Comparison of ENCODE assay signal across 8 mouse cellular contexts in genomic region chr4:135889884-135890283, GRCm38 (mm10). TPM values are rescaled to one million over a fixed set of nuclear protein-coding genes. Genes with fewer than 3 reads are reported as not detected.
DNase-seq lines count a peak whose midpoint lies in the region; ATAC-seq and TF ChIP-seq lines count a peak whose summit lies in the region.

No protein-coding gene starts in this region.

- ATAC-seq in intestine, postnatal 0 days: peak; percentile 76
- ATAC-seq in midbrain, postnatal 0 days (ENCODE audit: low FRiP score): no peak

- no peaks in the 10 kb centered on the region for H3K9me3 ChIP-seq in intestine, postnatal 0 days (ENCODE audit: control insufficient read depth)
- 0 out of 2 replicates have a peak, but pooled peaks cover 2% of the 10 kb centered on the region for H3K9me3 ChIP-seq in limb, embryonic 10.5 days (replicated peaks)
- H3K9me3 ChIP-seq in midbrain, postnatal 0 days (ENCODE audit: low read length): no peaks in the 10 kb centered on the region

- no peak overlapping the region for H3K9ac ChIP-seq in intestine, postnatal 0 days (ENCODE audit: low read depth, low read length)
- no peak overlapping the region for H3K9ac ChIP-seq in midbrain, postnatal 0 days (replicated peaks; ENCODE audit: low read length, poor library complexity, severe bottlenecking)

- TF ChIP-seq CTCF in intestine, postnatal 0 days (IDR thresholded peaks at IDR 0.05; ENCODE audit: low read depth): peak; percentile 95
- peak; percentile 79 for TF ChIP-seq CTCF in midbrain, postnatal 0 days (IDR thresholded peaks at IDR 0.05)

- H3K4me2 ChIP-seq in intestine, postnatal 0 days (replicated peaks; ENCODE audit: low read depth): no peak overlapping the region
- no peak overlapping the region for H3K4me2 ChIP-seq in midbrain, postnatal 0 days (ENCODE audit: low read depth, low read length, poor library complexity, severe bottlenecking)

- no peak overlapping the region for H3K4me3 ChIP-seq in intestine, postnatal 0 days (ENCODE audit: low read depth, low read length)
- no peak overlapping the region for H3K4me3 ChIP-seq in limb, embryonic 10.5 days
- H3K4me3 ChIP-seq in midbrain, postnatal 0 days (ENCODE audit: low read depth, low read length): no peak overlapping the region

- DNase-seq in 3T3-L1 (ENCODE audit: low read depth, low spot score): peak; percentile 80
- DNase-seq in adrenal gland, adult (ENCODE audit: inconsistent age in 2 of 2, low spot score in 1 of 2): peak; percentile 80 to 92
- DNase-seq in embryo, embryonic 11.5 days (ENCODE audit: low read depth, low spot score): peak; percentile 46
- peak; percentile 97 for DNase-seq in heart, adult 11 months
- peak; percentile 73 for DNase-seq in limb, embryonic 10.5 days (ENCODE audit: low spot score)
- peak; percentile 78 for DNase-seq in midbrain, postnatal 0 days (ENCODE audit: low spot score)
- DNase-seq in splenic B cell, adult 2 months (ENCODE audit: low read depth, low spot score): peak; percentile 93

- H3K36me3 ChIP-seq in intestine, postnatal 0 days (ENCODE audit: control insufficient read depth, insufficient read depth): no peaks in the 10 kb centered on the region
- no peaks in the 10 kb centered on the region for H3K36me3 ChIP-seq in limb, embryonic 10.5 days
- H3K36me3 ChIP-seq in midbrain, postnatal 0 days (ENCODE audit: insufficient read depth, low read length): no peaks in the 10 kb centered on the region
- no peaks in the 10 kb centered on the region for H3K36me3 ChIP-seq in splenic B cell, adult 2 months (ENCODE audit: control insufficient read depth, insufficient read depth, low read length, poor library complexity, severe bottlenecking)

- H3K4me1 ChIP-seq in intestine, postnatal 0 days (replicated peaks; ENCODE audit: control insufficient read depth, insufficient read depth, low read length): no peaks in the 10 kb centered on the region
- H3K4me1 ChIP-seq in limb, embryonic 10.5 days: peaks cover 17% of the 10 kb centered on the region
- no peaks in the 10 kb centered on the region for H3K4me1 ChIP-seq in midbrain, postnatal 0 days (ENCODE audit: insufficient read depth, low read length)

- no peak overlapping the region for H3K27ac ChIP-seq in intestine, postnatal 0 days (ENCODE audit: low read depth, low read length)
- H3K27ac ChIP-seq in limb, embryonic 10.5 days: no peak overlapping the region
- no peak overlapping the region for H3K27ac ChIP-seq in midbrain, postnatal 0 days (ENCODE audit: low read depth, low read length)

- H3K27me3 ChIP-seq in intestine, postnatal 0 days (replicated peaks; ENCODE audit: control insufficient read depth, insufficient read depth, low read length): no peaks in the 10 kb centered on the region
- no peaks in the 10 kb centered on the region for H3K27me3 ChIP-seq in limb, embryonic 10.5 days (ENCODE audit: low read depth, poor library complexity, severe bottlenecking)
- H3K27me3 ChIP-seq in midbrain, postnatal 0 days (ENCODE audit: insufficient read depth, low read length): no peaks in the 10 kb centered on the region
- H3K27me3 ChIP-seq in splenic B cell, adult 2 months (ENCODE audit: control insufficient read depth, insufficient read depth, low read length, poor library complexity, severe bottlenecking): no peaks in the 10 kb centered on the region

- 4% methylated on average over 4 of the region's 4 CpGs for WGBS in intestine, postnatal 0 days
- 8% methylated on average over 4 of the region's 4 CpGs for WGBS in limb, embryonic 10.5 days
- 11% methylated on average over 4 of the region's 4 CpGs for WGBS in midbrain, postnatal 0 days

RNA-seq across cellular contexts. Expression of gene Cnr2, which starts 5.3 kb away (rescaled TPM):
- 0.14 and 0.24 TPM in 2 replicates for polyA plus RNA-seq in intestine, postnatal 0 days (2015; fragmentation: Nextera tagmentation; extraction: Ambion mirVana)
- polyA plus RNA-seq in limb, embryonic 10.5 days (2016; fragmentation: Nextera tagmentation; extraction: Ambion mirVana): 0.38 and 0.53 TPM in 2 replicates
- 0.19 and 0.55 TPM in 2 replicates for total RNA-seq in midbrain, postnatal 0 days (2014; rRNA removed)
- polyA plus RNA-seq in midbrain, postnatal 0 days (2015; fragmentation: Nextera tagmentation; extraction: Ambion mirVana): 0.04 and 0.17 TPM in 2 replicates

RNA-seq across cellular contexts. Expression of gene Pnrc2, which starts 16.2 kb away (rescaled TPM):
- 103 and 114 TPM in 2 replicates for polyA plus RNA-seq in intestine, postnatal 0 days (2015; fragmentation: Nextera tagmentation; extraction: Ambion mirVana)
- 177 and 208 TPM in 2 replicates for polyA plus RNA-seq in limb, embryonic 10.5 days (2016; fragmentation: Nextera tagmentation; extraction: Ambion mirVana)
- total RNA-seq in midbrain, postnatal 0 days (2014; rRNA removed): 52.6 and 64.4 TPM in 2 replicates
- polyA plus RNA-seq in midbrain, postnatal 0 days (2015; fragmentation: Nextera tagmentation; extraction: Ambion mirVana): 67.6 and 72.6 TPM in 2 replicates

RNA-seq across cellular contexts. Expression of gene Fuca1, which starts 30.7 kb away (rescaled TPM):
- 717 and 739 TPM in 2 replicates for polyA plus RNA-seq in intestine, postnatal 0 days (2015; fragmentation: Nextera tagmentation; extraction: Ambion mirVana)
- polyA plus RNA-seq in limb, embryonic 10.5 days (2016; fragmentation: Nextera tagmentation; extraction: Ambion mirVana): 42.5 and 52.3 TPM in 2 replicates
- 37.8 and 38.8 TPM in 2 replicates for total RNA-seq in midbrain, postnatal 0 days (2014; rRNA removed)
- polyA plus RNA-seq in midbrain, postnatal 0 days (2015; fragmentation: Nextera tagmentation; extraction: Ambion mirVana): 92.7 and 93.7 TPM in 2 replicates

RNA-seq across cellular contexts. Expression of gene Srsf10, which starts 34.3 kb away (rescaled TPM):
- 84.2 and 89.2 TPM in 2 replicates for polyA plus RNA-seq in intestine, postnatal 0 days (2015; fragmentation: Nextera tagmentation; extraction: Ambion mirVana)
- polyA plus RNA-seq in limb, embryonic 10.5 days (2016; fragmentation: Nextera tagmentation; extraction: Ambion mirVana): 328 and 383 TPM in 2 replicates
- 66.6 and 92.7 TPM in 2 replicates for total RNA-seq in midbrain, postnatal 0 days (2014; rRNA removed)
- polyA plus RNA-seq in midbrain, postnatal 0 days (2015; fragmentation: Nextera tagmentation; extraction: Ambion mirVana): 134 and 155 TPM in 2 replicates

RNA-seq across cellular contexts. Expression of gene Hmgcl, which starts 56.4 kb away (rescaled TPM):
- 232 and 235 TPM in 2 replicates for polyA plus RNA-seq in intestine, postnatal 0 days (2015; fragmentation: Nextera tagmentation; extraction: Ambion mirVana)
- polyA plus RNA-seq in limb, embryonic 10.5 days (2016; fragmentation: Nextera tagmentation; extraction: Ambion mirVana): 68.4 and 78.9 TPM in 2 replicates
- total RNA-seq in midbrain, postnatal 0 days (2014; rRNA removed): 26.9 and 33.0 TPM in 2 replicates
- 54.1 and 58.9 TPM in 2 replicates for polyA plus RNA-seq in midbrain, postnatal 0 days (2015; fragmentation: Nextera tagmentation; extraction: Ambion mirVana)

Comparison
In these comparisons a context has a peak if more than half of its experiments do, and no peak if none do; other contexts are left out.
1. DNase-seq: peak in every context shown above with its lines; median percentile 97 in heart, adult 11 months; 93 in splenic B cell, adult 2 months; 86 in adrenal gland, adult; 80 in 3T3-L1; 78 in midbrain, postnatal 0 days; 73 in limb, embryonic 10.5 days; 46 in embryo, embryonic 11.5 days.